8 mouse cellular contexts compared by ENCODE assay signal in the genomic region with DNA sequence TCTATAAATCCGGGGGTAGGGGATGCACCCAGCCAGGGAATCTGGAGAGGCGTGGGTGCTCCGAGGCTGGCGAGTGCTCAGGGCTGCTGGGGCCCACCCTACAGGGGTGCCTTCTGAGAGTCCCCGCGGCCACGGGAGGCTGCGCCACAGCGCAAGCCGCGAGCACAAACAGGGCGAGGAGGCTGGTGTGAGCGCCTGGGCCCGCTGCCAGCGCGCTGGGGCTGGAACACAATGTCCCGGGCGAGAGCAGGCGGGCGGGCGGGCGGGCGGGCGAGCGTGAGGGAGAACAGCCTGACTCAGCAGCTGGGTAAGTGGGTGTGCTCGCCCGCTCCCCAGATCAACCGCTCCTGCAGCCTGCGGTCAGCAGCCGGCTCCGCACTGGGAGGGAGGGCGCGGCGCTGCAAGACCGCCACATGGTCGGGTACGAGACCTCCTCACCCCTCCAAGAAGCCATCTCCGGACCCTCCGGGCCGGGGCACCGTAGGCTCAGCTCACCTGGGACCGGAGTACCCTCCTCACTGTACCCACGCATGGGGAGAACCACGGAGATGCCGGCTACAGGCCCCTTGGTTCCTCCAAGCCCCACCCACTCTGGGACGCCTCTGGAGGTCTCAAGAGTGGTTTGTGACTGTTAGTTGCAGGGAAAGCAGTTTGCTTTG. TPM values are rescaled to one million over a fixed set of nuclear protein-coding genes. Genes with fewer than 3 reads are reported as not detected.
A peak's percentile ranks its signal among the peaks of the same experiment; 100 is the strongest.
DNase-seq lines count a peak whose midpoint lies in the region; ATAC-seq and TF ChIP-seq lines count a peak whose summit lies in the region.

No protein-coding gene starts in this region.

- H3K9ac ChIP-seq in embryonic facial prominence, embryonic 14.5 days (ENCODE audit: low read depth, low read length): peak overlapping the region; percentile 58
- H3K9ac ChIP-seq in heart, embryonic 15.5 days: peak overlapping the region; percentile 65
- peak overlapping the region; percentile 47 for H3K9ac ChIP-seq in liver, embryonic 13.5 days
- peak overlapping the region; percentile 57 for H3K9ac ChIP-seq in neural tube, embryonic 11.5 days (ENCODE audit: low read length)

- no peaks in the 10 kb centered on the region for H3K36me3 ChIP-seq in embryonic facial prominence, embryonic 14.5 days (ENCODE audit: control insufficient read depth, insufficient read depth, low read length)
- no peaks in the 10 kb centered on the region for H3K36me3 ChIP-seq in heart, embryonic 15.5 days
- no peaks in the 10 kb centered on the region for H3K36me3 ChIP-seq in liver, embryonic 13.5 days
- no peaks in the 10 kb centered on the region for H3K36me3 ChIP-seq in neural tube, embryonic 11.5 days (ENCODE audit: control insufficient read depth, insufficient read depth, low read length)
- H3K36me3 ChIP-seq in testis, adult 2 months (ENCODE audit: control insufficient read depth, insufficient read depth, low read length): no peaks in the 10 kb centered on the region

- WGBS in embryonic facial prominence, embryonic 14.5 days: 3% methylated on average over 13 of the region's 46 CpGs
- WGBS in heart, embryonic 15.5 days: under 1% methylated on average over 45 of the region's 46 CpGs
- 1% methylated on average over 46 of the region's 46 CpGs for WGBS in liver, embryonic 13.5 days (ENCODE audit: insufficient replicate concordance)
- under 1% methylated on average over 42 of the region's 46 CpGs for WGBS in neural tube, embryonic 11.5 days

- peak overlapping the region; percentile 72 for H3K27ac ChIP-seq in embryonic facial prominence, embryonic 14.5 days (replicated peaks; ENCODE audit: low read depth, low read length)
- peak overlapping the region; percentile 88 for H3K27ac ChIP-seq in heart, embryonic 15.5 days
- no peak overlapping the region for H3K27ac ChIP-seq in liver, embryonic 13.5 days
- 0 out of 2 replicates have a peak overlapping the region, but pooled peaks have one; percentile 14 for H3K27ac ChIP-seq in neural tube, embryonic 11.5 days (ENCODE audit: low read depth, low read length)
- peak overlapping the region; percentile 78 for H3K27ac ChIP-seq in testis, adult 2 months (ENCODE audit: control insufficient read depth, insufficient read depth, low read depth, low read length)

- DNase-seq in B cell, adult 2 months: peak; percentile 61 to 63
- peak; percentile 91 for DNase-seq in adrenal gland, postnatal 25 days
- peak; percentile 90 for DNase-seq in embryonic facial prominence, embryonic 14.5 days (ENCODE audit: low spot score)
- DNase-seq in kidney, postnatal 10 days: peak; percentile 93
- no peak for DNase-seq in liver, embryonic 13.5 days
- peak; percentile 67 for DNase-seq in neural tube, embryonic 11.5 days (ENCODE audit: low spot score)

- H3K4me2 ChIP-seq in embryonic facial prominence, embryonic 14.5 days (ENCODE audit: low read depth, low read length): peak overlapping the region; percentile 85
- peak overlapping the region; percentile 93 for H3K4me2 ChIP-seq in heart, embryonic 15.5 days
- peak overlapping the region; percentile 66 for H3K4me2 ChIP-seq in liver, embryonic 13.5 days
- H3K4me2 ChIP-seq in neural tube, embryonic 11.5 days (ENCODE audit: low read depth): peak overlapping the region; percentile 67

- no peaks in the 10 kb centered on the region for H3K27me3 ChIP-seq in embryonic facial prominence, embryonic 14.5 days (replicated peaks; ENCODE audit: control insufficient read depth, insufficient read depth, low read length)
- peaks cover 18% of the 10 kb centered on the region for H3K27me3 ChIP-seq in heart, embryonic 15.5 days
- peaks cover 71% of the 10 kb centered on the region for H3K27me3 ChIP-seq in liver, embryonic 13.5 days
- peaks cover 18% of the 10 kb centered on the region for H3K27me3 ChIP-seq in neural tube, embryonic 11.5 days (ENCODE audit: control insufficient read depth, insufficient read depth, low read length)
- no peaks in the 10 kb centered on the region for H3K27me3 ChIP-seq in testis, adult 2 months (ENCODE audit: control insufficient read depth, insufficient read depth, low read length)

- 0 out of 2 replicates have a peak, but pooled peaks have one; percentile 41 for TF ChIP-seq POLR2A in testis, adult 2 months (IDR thresholded peaks at IDR 0.05; ENCODE audit: control insufficient read depth, low read depth, low read length)

- no peaks in the 10 kb centered on the region for H3K9me3 ChIP-seq in embryonic facial prominence, embryonic 14.5 days (ENCODE audit: control insufficient read depth, low read length)
- H3K9me3 ChIP-seq in heart, embryonic 15.5 days (replicated peaks): no peaks in the 10 kb centered on the region
- no peaks in the 10 kb centered on the region for H3K9me3 ChIP-seq in liver, embryonic 13.5 days (replicated peaks)
- H3K9me3 ChIP-seq in neural tube, embryonic 11.5 days (ENCODE audit: control insufficient read depth, low read length): no peaks in the 10 kb centered on the region

- peak; percentile 67 for ATAC-seq in embryonic facial prominence, embryonic 14.5 days (ENCODE audit: low read depth)
- ATAC-seq in heart, embryonic 15.5 days (replicated peaks; ENCODE audit: insufficient number of reproducible peaks, insufficient read depth, low FRiP score, low read depth): peak; percentile 78
- peak; percentile 13; the same call in 1 of the 2 replicates for ATAC-seq in liver, embryonic 13.5 days (ENCODE audit: low read depth)
- ATAC-seq in neural tube, embryonic 11.5 days (ENCODE audit: insufficient read depth, low FRiP score, low TSS enrichment): peak; percentile 42; the same call in 1 of the 2 replicates

- peak overlapping the region; percentile 42 for H3K4me3 ChIP-seq in embryonic facial prominence, embryonic 14.5 days (ENCODE audit: low read depth, low read length)
- H3K4me3 ChIP-seq in heart, embryonic 15.5 days: peak overlapping the region; percentile 54
- H3K4me3 ChIP-seq in liver, embryonic 13.5 days (replicated peaks): peak overlapping the region; percentile 46
- H3K4me3 ChIP-seq in neural tube, embryonic 11.5 days (ENCODE audit: low read depth, low read length): peak overlapping the region; percentile 37
- peak overlapping the region; percentile 42 for H3K4me3 ChIP-seq in testis, adult 2 months (ENCODE audit: control insufficient read depth, low read depth, low read length)

- TF ChIP-seq CTCF in testis, adult 2 months (IDR thresholded peaks at IDR 0.05; ENCODE audit: control insufficient read depth, insufficient read depth, insufficient replicate concordance, low read depth, low read length): no peak

- peaks cover 23% of the 10 kb centered on the region; the same call in 1 of the 2 replicates for H3K4me1 ChIP-seq in embryonic facial prominence, embryonic 14.5 days (ENCODE audit: control insufficient read depth, insufficient read depth, low read length)
- peaks cover 49% of the 10 kb centered on the region for H3K4me1 ChIP-seq in heart, embryonic 15.5 days (replicated peaks)
- peaks cover 57% of the 10 kb centered on the region for H3K4me1 ChIP-seq in liver, embryonic 13.5 days (replicated peaks)
- 0 out of 2 replicates have a peak, but pooled peaks cover 5% of the 10 kb centered on the region for H3K4me1 ChIP-seq in neural tube, embryonic 11.5 days (ENCODE audit: control insufficient read depth, insufficient read depth, low read length)
- H3K4me1 ChIP-seq in testis, adult 2 months (ENCODE audit: control insufficient read depth, insufficient read depth, low read length): peaks cover 26% of the 10 kb centered on the region

RNA-seq across cellular contexts. Expression of a gene that starts 0.8 kb away (rescaled TPM):
- 55.9 and 60.1 TPM in 2 replicates for total RNA-seq in adrenal gland, postnatal 25 days (2021)
- polyA plus RNA-seq in embryonic facial prominence, embryonic 14.5 days (2014; fragmentation: Nextera tagmentation; extraction: Ambion mirVana): 8.4 and 11.7 TPM in 2 replicates
- 16.2 and 33.9 TPM in 2 replicates for polyA plus RNA-seq in heart, embryonic 15.5 days (2015; fragmentation: Nextera tagmentation; extraction: Ambion mirVana)
- polyA plus RNA-seq in liver, embryonic 13.5 days (2015; fragmentation: Nextera tagmentation; extraction: Ambion mirVana): 10.8 and 12.0 TPM in 2 replicates
- polyA plus RNA-seq in neural tube, embryonic 11.5 days (2014; fragmentation: Nextera tagmentation; extraction: Ambion mirVana): 9.7 and 11.2 TPM in 2 replicates
- polyA plus RNA-seq in testis, adult 2 months (2012; rRNA removed): 19.8 and 22.7 TPM in 2 replicates

RNA-seq across cellular contexts. Expression of a gene that starts 12.5 kb away (rescaled TPM):
- not detected in 2 replicates for total RNA-seq in adrenal gland, postnatal 25 days (2021)
- polyA plus RNA-seq in embryonic facial prominence, embryonic 14.5 days (2014; fragmentation: Nextera tagmentation; extraction: Ambion mirVana): not detected in 2 replicates
- polyA plus RNA-seq in heart, embryonic 15.5 days (2015; fragmentation: Nextera tagmentation; extraction: Ambion mirVana): not detected in 2 replicates
- polyA plus RNA-seq in liver, embryonic 13.5 days (2015; fragmentation: Nextera tagmentation; extraction: Ambion mirVana): not detected in 2 replicates
- not detected in 2 replicates for polyA plus RNA-seq in neural tube, embryonic 11.5 days (2014; fragmentation: Nextera tagmentation; extraction: Ambion mirVana)
- 513 and 515 TPM in 2 replicates for polyA plus RNA-seq in testis, adult 2 months (2012; rRNA removed)

RNA-seq across cellular contexts. Expression of a gene that starts 31.1 kb away (rescaled TPM):
- total RNA-seq in adrenal gland, postnatal 25 days (2021): not detected in 2 replicates
- not detected in 2 replicates for polyA plus RNA-seq in embryonic facial prominence, embryonic 14.5 days (2014; fragmentation: Nextera tagmentation; extraction: Ambion mirVana)
- polyA plus RNA-seq in heart, embryonic 15.5 days (2015; fragmentation: Nextera tagmentation; extraction: Ambion mirVana): not detected in 2 replicates
- not detected in 2 replicates for polyA plus RNA-seq in liver, embryonic 13.5 days (2015; fragmentation: Nextera tagmentation; extraction: Ambion mirVana)
- not detected in 2 replicates for polyA plus RNA-seq in neural tube, embryonic 11.5 days (2014; fragmentation: Nextera tagmentation; extraction: Ambion mirVana)
- not detected in 2 replicates for polyA plus RNA-seq in testis, adult 2 months (2012; rRNA removed)

RNA-seq across cellular contexts. Expression of a gene that starts 42.5 kb away (rescaled TPM):
- total RNA-seq in adrenal gland, postnatal 25 days (2021): not detected in 2 replicates
- not detected in 2 replicates for polyA plus RNA-seq in embryonic facial prominence, embryonic 14.5 days (2014; fragmentation: Nextera tagmentation; extraction: Ambion mirVana)
- polyA plus RNA-seq in heart, embryonic 15.5 days (2015; fragmentation: Nextera tagmentation; extraction: Ambion mirVana): 1.1 and 1.2 TPM in 2 replicates
- polyA plus RNA-seq in liver, embryonic 13.5 days (2015; fragmentation: Nextera tagmentation; extraction: Ambion mirVana): 3.2 and 3.4 TPM in 2 replicates
- not detected in 2 replicates for polyA plus RNA-seq in neural tube, embryonic 11.5 days (2014; fragmentation: Nextera tagmentation; extraction: Ambion mirVana)
- 2.5 and 4.1 TPM in 2 replicates for polyA plus RNA-seq in testis, adult 2 months (2012; rRNA removed)

RNA-seq across cellular contexts. Expression of a gene that starts 57.4 kb away (rescaled TPM):
- 1.9 and 2.2 TPM in 2 replicates for total RNA-seq in adrenal gland, postnatal 25 days (2021)
- polyA plus RNA-seq in embryonic facial prominence, embryonic 14.5 days (2014; fragmentation: Nextera tagmentation; extraction: Ambion mirVana): 0.31 and 0.70 TPM in 2 replicates
- polyA plus RNA-seq in heart, embryonic 15.5 days (2015; fragmentation: Nextera tagmentation; extraction: Ambion mirVana): 0.15 and 0.42 TPM in 2 replicates
- polyA plus RNA-seq in liver, embryonic 13.5 days (2015; fragmentation: Nextera tagmentation; extraction: Ambion mirVana): 0.17 TPM in 1 of 2 replicates, not detected in the other
- 1.8 and 2.4 TPM in 2 replicates for polyA plus RNA-seq in neural tube, embryonic 11.5 days (2014; fragmentation: Nextera tagmentation; extraction: Ambion mirVana)
- 0.10 TPM in 1 of 2 replicates, not detected in the other for polyA plus RNA-seq in testis, adult 2 months (2012; rRNA removed)

Comparison
In these comparisons a context has a peak if more than half of its experiments do, and no peak if none do; other contexts are left out.
1. ATAC-seq: peak in every context shown above with its lines; median percentile 78 in heart, embryonic 15.5 days; 67 in embryonic facial prominence, embryonic 14.5 days; 42 in neural tube, embryonic 11.5 days; 13 in liver, embryonic 13.5 days.
2. RNA of a gene that starts 12.5 kb away (polyA plus RNA-seq): 513 to 515 TPM in testis, adult 2 months; not detected in embryonic facial prominence, embryonic 14.5 days, not detected in heart, embryonic 15.5 days, not detected in liver, embryonic 13.5 days and not detected in neural tube, embryonic 11.5 days; every median in the first group is over 100 times any median in the second.
3. Peak in every context shown above with its lines, with median percentiles within 50 percentile points of each other: H3K4me2 ChIP-seq, H3K4me3 ChIP-seq and H3K9ac ChIP-seq.